Mouse (Mus musculus): ENCODE measurements at regions not wholly inside any gene's neighbourhood (a gene's known extent, or its start where the extent isn't known, plus 50 kb on each side); places are given as distances from the start of the nearest gene placed in this dataset.
A peak's percentile ranks its signal among the peaks of the same experiment; 100 is the strongest.

DNA sequence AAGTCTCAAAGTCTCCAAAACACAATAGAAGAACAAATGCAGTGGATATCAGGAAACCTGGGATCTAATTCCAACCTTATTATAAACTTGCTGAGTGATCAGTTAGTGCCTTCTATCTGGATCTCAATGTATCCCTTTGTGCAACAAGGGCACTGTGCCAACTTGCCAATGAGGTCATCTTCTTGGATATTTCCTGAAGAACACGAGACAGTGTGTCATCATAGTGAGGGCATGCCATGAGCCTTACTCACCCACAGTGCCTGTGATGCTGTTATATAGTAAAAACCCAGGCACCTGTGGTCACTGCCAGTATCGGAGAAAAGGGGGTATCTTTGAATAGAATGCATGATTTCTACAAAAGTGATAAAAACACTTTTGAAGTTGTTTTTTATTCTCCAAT lies 60.2 kb upstream of the Cd34 start:
- DNase-seq (ENCODE audit: low spot score in 2 of 2) = peak in 1 of 2 experiments; percentile 21

- DNase-seq (ENCODE audit: low spot score in 2 of 2) = peak; percentile 94 to 97
Observed at GRCm38 (mm10) chr1:194879324-194880233, 59.0 kb upstream of the Cd34 start.

- DNase-seq (ENCODE audit: low spot score in 2 of 2) = no peak
Observed at GRCm38 (mm10) chr1:194881556-194882223, 56.9 kb upstream of the Cd34 start.

DNA sequence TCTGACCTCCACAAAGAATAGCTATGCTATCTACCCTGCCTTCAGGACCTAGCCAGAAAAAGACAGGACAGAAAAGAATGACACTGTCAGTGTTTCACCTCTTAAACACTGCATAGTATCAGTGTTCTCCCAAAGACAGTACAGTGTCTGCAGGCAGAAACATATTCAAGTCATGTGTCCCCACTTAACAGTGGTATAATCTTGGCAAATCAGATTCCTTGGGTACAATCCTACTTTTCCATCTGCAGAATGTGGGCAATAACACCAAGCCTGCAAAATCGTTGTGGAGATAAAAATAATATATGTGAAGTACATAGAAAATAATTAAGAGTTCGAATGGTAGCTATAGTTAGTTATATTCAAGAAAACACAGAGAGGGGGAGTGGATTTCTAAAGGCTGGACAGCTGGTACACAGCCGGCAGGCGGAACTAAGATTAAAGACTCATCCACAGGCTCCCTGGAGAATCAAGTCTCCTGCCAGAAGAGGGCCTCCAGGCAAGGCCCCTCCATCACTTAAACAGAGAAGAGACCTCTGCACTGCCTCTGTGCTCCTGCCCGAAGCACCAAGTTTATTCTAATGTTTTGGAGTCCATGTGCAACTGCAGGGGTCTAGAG lies 53.4 kb upstream of the Cd34 start:
- DNase-seq (ENCODE audit: low spot score in 2 of 2) = peak; percentile 19 to 26

- peak; percentile 68 to 87 for DNase-seq (ENCODE audit: low spot score in 2 of 2)
Observed at GRCm38 (mm10) chr1:194885687-194886077, 52.9 kb upstream of the Cd34 start.
